Mouse (Mus musculus): ENCODE measurements around the gene Prmt8.

Prmt8 gene

DNA sequence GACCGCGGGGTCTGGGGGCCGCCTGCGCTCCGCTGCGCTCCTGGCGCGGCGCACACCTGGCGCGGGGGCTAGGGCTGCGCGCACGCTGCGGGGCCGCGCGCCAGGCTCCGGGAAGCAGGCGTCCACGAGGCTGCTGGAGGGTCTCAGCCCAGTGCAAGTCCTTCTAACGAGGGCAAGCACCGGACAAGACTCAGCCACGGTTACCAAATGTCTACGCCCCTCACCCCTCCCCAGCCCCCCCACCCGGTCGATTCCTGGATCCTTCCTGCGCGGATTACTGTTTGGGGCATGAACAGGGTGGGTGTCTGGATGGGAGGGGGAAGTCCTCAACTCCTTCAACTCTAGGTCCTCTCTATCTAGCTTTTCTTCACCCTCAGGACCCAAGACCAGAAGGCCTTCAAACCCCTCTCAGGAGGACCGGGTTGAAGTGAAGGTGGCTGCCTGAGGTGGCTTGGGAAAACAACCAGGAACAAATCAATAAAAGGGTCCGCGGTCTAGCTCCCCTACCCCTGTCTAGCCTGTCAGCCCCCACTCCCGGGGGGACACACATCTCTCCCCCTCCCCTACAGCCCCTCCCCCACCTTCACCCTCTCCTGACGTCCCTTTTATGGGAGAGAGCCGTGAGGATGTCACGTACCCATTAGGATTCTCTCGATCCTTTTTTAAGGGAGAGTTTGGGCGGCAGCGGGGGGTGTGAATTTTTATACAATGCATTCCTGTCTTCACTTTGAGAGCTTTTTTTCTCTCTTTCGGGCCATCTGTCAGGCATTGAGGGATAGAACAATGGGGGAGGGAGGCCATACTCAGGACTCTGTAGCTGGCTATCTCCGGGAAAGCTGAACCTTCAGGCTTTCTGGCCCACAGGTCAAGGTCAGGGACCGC lies at the start of gene Prmt8:
TSS of gene Prmt8 (minus strand) at position 198 of the 882 bp plus-strand sequence.
- no peak for DNase-seq (ENCODE audit: low spot score in 2 of 2)

DNA sequence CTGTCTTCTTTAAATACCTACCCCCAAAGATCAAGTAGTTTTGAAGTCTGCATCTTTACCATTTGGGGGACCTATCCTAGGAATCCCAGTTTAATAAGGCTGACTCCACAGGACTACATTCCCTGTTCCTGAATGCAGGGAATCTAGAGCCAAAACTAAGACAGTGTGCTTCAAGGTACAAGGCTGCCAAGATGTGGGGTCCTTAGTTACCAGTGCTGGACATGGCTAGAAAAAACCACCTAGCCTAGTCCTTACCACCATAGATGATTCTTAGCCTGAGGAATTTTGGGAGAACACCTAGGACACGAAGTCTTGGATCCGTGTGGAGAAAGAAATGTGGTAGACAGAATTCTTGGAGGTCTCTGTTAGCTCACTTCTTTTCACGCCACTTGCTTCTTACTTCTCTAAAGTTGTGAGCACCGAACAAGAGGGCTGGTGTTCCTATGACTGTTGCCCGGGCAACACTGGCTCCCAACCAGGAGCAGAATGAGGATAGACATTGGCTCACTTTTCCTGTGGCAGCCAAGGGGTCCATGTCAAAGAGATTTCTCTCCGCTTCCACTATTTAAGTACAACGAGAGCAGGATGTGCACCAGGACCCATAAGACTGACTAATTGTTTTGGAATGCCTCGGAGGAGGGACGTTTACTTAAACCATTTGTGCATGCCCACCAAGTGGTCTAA lies 33.9 kb upstream of the Prmt8 start:
- DNase-seq (ENCODE audit: low spot score in 2 of 2): no peak

- DNase-seq (ENCODE audit: low spot score in 2 of 2): no peak
These were observed 32.9 kb upstream of the Prmt8 start for GRCm38 (mm10) chr6:127802211-127802610.

DNA sequence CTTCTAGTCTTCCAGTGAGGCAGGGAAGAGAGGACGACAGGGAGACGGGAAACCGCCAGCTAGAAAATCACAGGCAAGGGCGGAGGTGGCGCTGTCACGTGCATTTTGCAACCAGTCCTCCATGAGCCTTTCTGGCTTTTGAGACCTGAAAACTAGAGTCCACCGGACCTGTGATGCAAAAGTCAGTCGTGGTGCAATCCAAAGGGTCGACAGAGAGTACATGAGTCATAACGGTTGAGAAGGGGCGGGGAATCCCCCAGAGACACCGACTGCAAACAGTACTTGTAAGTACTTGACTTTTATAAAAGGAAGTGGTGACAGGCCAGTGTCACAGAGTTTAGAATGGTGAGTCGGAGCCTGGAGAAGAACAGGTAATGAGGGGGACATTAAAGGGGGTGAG lies 20.8 kb upstream of the Prmt8 start:
- DNase-seq (ENCODE audit: low spot score in 2 of 2): no peak

DNA sequence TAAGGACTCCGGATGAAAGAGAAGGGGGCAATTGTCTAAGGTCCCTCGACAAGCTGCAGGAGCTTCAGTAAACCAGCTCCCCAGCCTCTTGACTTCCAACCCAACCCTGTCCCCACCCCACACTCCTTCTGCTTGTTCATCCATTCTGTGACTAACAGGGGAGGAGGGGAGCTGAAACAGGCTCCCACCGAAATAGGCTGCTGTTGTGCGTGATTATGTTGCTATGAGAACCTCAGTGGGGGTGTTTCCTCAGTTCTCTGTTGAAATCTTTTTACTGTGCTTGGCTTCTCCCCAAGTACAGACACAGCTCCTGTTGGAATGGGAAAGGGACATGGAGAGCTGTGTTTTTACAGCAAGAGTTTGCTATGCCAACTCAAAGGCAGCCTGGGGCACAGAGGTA lies 1.5 kb upstream of the Prmt8 start:
- DNase-seq (ENCODE audit: low spot score in 2 of 2): no peak

DNA sequence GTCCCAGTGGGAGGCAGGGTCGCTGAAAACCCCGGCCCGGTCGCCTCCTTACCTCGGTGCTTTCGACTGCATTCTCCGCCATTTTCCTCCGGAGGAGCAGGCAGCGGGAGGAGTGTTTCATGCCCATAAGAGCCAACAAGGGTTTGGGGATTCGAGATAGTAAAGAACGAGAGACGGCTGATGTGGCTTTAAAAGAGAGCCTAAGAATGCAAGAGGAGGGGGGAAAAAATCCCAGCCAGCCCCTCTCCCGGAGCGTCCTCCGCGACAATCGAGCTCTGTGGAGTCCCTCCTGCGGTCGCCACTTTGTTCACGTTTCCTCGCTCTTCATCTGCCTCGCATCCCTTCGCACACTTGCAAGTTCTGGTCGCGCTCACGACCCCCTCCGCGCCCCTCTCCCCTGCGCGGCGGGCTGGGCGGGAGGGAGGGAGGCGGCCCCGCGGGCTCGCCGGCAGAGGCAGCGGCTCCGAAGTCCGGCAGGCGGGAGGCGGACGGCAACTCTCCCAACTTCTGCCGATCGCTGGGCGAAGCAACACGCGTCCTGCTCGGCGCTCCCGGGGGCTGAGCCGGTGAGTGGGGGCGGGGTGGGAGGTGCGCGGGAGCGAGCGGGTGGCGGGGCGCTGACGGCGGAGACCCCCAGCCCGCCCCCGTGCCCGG lies 524 bp downstream of the Prmt8 start:
- no peak for DNase-seq (ENCODE audit: low spot score in 2 of 2)

GRCm38 (mm10) chr6:127767706-127768493 lies 1.4 kb downstream of the Prmt8 start:
- DNase-seq (ENCODE audit: low spot score in 2 of 2): peak in 1 of 2 experiments; percentile 44

- DNase-seq (ENCODE audit: low spot score in 2 of 2): no peak
These were observed 2.0 kb downstream of the Prmt8 start for GRCm38 (mm10) chr6:127767201-127767705.

DNA sequence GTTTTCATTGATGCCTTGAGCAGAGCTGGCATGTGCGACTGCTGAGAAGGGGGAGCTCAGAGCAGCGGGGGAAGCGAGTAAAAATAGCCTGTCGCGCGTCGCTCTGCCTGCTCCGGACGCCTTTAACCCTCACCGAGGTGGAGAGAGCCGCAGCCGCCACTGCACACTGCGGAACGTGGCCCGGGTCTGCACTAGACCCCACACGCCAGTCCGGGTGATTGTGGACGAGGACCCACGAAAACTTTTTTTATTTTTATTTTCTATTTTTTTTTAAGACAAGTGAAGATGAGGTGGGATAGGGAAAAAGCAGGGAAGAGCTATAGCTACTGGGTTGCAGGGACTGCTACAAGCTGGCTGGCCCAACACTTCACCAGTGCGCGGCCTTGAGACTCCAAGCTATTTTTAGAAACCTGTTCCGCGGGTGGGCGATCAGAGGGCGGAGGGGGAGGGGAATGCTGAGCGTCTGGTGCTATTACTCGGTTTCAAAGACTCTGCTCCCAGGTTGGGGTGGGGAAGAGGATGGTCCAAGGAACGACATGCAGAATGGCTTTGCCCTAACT lies 2.6 kb downstream of the Prmt8 start:
- no peak for DNase-seq (ENCODE audit: low spot score in 2 of 2)

DNA sequence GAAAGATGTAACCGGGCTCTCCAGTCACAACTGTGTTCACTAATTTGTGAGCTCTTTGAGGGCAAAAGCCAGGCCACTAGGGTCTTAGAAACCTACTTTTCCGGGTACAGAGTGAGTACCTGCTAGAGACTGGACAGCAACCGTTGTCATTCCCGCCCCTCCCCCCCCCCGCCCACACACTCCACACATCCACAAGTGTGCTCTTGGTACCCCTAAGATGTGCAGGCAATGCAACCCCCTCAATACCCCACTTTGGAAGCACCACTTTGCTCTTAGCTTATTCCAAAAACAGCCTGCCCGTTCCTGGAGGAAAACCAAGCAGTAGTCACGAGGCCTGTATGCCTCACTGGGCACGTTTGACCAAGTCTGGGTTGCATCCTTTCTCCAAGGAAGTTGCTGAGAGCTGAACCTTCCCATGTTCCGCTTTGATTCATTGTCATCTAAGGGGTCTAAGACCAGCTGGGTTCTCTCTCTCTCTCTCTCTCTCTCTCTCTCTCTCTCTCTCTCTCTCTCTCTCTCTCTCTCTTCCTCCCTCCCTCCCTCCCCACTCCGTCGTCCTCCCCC lies 3.1 kb downstream of the Prmt8 start:
- DNase-seq (ENCODE audit: low spot score in 2 of 2): no peak

GRCm38 (mm10) chr6:127765573-127765972 lies 3.7 kb downstream of the Prmt8 start:
- no peak for DNase-seq (ENCODE audit: low spot score in 2 of 2)

GRCm38 (mm10) chr6:127758264-127758663 lies 11.0 kb downstream of the Prmt8 start:
- DNase-seq (ENCODE audit: low spot score in 2 of 2): no peak

- no peak for DNase-seq (ENCODE audit: low spot score in 2 of 2)
These were observed 11.6 kb downstream of the Prmt8 start for GRCm38 (mm10) chr6:127757667-127758167.

DNA sequence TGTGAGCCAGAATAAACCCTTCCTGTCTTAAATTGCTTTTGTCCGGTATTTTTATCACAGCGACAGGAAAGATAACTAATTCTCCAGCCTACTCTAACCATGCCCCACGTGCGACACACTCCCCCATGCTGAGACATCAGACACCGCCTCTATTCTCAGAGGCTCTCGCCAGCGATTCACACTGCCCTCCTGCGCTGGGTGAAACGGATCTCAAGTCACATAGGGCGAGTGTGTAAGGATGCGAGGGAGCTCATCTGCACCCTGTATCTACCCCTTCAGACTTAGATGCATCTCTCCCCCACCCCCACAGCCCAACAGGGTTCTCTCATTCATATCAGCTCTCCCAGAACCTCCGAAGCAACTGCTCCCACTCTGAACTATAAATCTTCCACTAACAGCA lies 12.4 kb downstream of the Prmt8 start:
- no peak for DNase-seq (ENCODE audit: low spot score in 2 of 2)

DNA sequence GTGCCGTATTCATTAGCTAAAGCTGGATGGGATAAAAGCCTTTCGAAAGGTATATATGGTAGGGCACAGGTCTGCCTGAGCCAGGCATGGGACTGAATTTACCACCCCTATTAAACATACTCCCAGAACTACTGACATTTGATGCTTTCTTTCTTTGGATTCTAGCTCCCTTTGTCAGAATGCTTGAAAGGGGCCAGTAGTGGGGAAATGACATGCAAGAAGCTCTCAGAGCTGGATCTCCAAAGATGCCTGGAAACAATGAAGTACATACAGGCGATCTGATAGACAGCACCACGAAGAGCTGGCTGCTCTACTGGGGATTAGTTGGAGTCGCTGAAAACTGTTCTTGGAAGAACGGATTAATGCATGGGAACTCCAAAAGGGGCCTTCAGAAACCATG lies 16.0 kb downstream of the Prmt8 start:
- DNase-seq (ENCODE audit: low spot score in 2 of 2): no peak

- DNase-seq (ENCODE audit: low spot score in 2 of 2): no peak
These were observed 16.6 kb downstream of the Prmt8 start for GRCm38 (mm10) chr6:127752681-127753080.

DNA sequence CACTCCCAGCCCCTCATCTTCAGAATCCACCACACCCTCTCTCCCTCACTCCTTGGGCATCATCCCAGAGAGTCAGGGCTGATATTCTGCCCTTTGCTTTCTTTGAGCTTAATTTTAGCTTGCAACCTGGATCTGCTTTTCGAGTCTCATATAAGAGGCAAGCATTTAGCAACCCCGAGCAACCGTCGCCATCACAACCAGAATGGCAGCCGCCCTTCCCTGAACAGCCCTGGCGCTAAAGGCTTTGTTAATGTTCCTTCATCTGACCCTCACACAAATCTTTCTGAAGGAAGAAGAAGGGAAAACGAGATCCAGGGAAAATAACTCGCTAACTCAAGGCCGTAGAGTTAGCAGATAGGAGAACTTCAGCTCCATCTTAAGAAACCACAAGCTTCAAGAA lies 17.8 kb downstream of the Prmt8 start:
- DNase-seq (ENCODE audit: low spot score in 2 of 2): no peak

DNA sequence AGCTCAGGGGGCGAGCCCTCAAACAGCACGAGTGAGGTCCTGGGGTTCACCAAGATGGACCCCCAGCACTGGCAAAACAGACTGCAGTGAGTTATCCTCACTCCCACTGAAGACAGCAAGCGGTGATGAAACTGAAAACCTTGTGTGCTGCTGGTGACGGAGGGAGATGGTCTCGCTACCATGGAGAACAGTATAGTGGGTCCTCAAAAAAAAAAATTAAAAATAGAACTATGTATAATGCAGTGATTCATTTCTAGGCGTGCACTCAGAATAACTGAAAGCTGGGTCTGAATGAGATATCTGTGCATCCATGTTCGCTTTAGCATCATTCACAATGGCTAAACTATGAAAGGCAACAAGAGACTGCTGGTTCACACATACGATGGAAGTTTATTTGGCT lies 20.5 kb downstream of the Prmt8 start:
- no peak for DNase-seq (ENCODE audit: low spot score in 2 of 2)

GRCm38 (mm10) chr6:127742290-127742689 lies 27.0 kb downstream of the Prmt8 start:
- no peak for DNase-seq (ENCODE audit: low spot score in 2 of 2)

DNA sequence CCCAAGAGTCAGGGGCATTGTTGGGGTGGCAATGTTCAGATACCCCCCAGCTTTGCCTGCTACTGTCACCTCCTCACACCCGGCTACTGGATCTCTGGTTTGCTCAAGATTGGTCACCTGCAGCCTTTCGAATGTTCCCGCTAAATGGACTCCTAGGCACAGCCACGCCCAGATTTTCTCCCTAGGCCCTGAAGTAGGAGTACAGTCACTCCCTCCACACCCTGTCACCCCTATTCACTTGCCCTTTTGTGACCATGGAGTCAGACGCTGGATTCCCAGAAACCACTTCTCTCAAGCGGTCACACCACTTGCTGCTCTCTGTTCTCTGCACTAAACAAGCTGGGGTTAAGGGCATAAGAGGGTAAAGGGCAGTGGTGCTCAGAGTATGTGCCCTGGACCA lies 28.1 kb downstream of the Prmt8 start:
- no peak for DNase-seq (ENCODE audit: low spot score in 2 of 2)

GRCm38 (mm10) chr6:127740711-127741110 lies 28.6 kb downstream of the Prmt8 start:
- no peak for DNase-seq (ENCODE audit: low spot score in 2 of 2)
